Mouse (Mus musculus) heart, embryonic 11.5 days (tissue): ENCODE measurements around the gene Pex16. TPM values are rescaled to one million over a fixed set of nuclear protein-coding genes. Genes with fewer than 3 reads are reported as not detected.

Source experiments
- ATAC-seq: fragments of 200-750 bp; cut with Nextera tagmentation; replicated peaks from 2 replicates; pipeline ENCODE4 v1.8.0; 2017; ENCODE audit warnings: moderate library complexity; ENCODE audit not compliant: insufficient number of reproducible peaks, low FRiP score, low TSS enrichment
- H3K27ac ChIP-seq: fragments of 300-500 bp; sonication (generic); 2 replicates; pipeline ENCODE4 v1.5.1; 2014; ENCODE audit warnings: mild to moderate bottlenecking, low read depth, low read length
- H3K27me3 ChIP-seq: fragments of 300-500 bp; sonication (generic); 2 replicates; pipeline ENCODE4 v1.6.1; 2014; ENCODE audit warnings: mild to moderate bottlenecking, low read length, mixed read lengths; ENCODE audit not compliant: control insufficient read depth, insufficient read depth
- H3K36me3 ChIP-seq: fragments of 300-500 bp; sonication (generic); 2 replicates; pipeline ENCODE4 v1.6.1; 2014; ENCODE audit warnings: mild to moderate bottlenecking, low read length, moderate library complexity, mixed read lengths; ENCODE audit not compliant: control insufficient read depth, insufficient read depth
- H3K4me1 ChIP-seq: fragments of 300-500 bp; sonication (generic); 2 replicates; pipeline ENCODE4 v1.6.1; 2014; ENCODE audit warnings: low read length; ENCODE audit not compliant: control insufficient read depth, insufficient read depth
- H3K4me2 ChIP-seq: fragments of 300-500 bp; sonication (generic); 2 replicates; pipeline ENCODE4 v1.6.1; 2014; ENCODE audit warnings: mild to moderate bottlenecking, moderate library complexity
- H3K4me3 ChIP-seq: fragments of 300-500 bp; sonication (generic); 2 replicates; pipeline ENCODE4 v1.5.1; 2014; ENCODE audit warnings: low read depth, low read length
- H3K9ac ChIP-seq: fragments of 300-500 bp; sonication (generic); 2 replicates; pipeline ENCODE4 v1.6.1; 2014; ENCODE audit warnings: mild to moderate bottlenecking, low read depth, low read length, moderate library complexity
- H3K9me3 ChIP-seq: fragments of 300-500 bp; sonication (generic); replicated peaks from 2 replicates; pipeline ENCODE4 v1.6.1; 2016; ENCODE audit warnings: low read length; ENCODE audit not compliant: control insufficient read depth
- WGBS: fragments of 180-500 bp; shearing (Covaris S2); extraction: QIAGEN DNeasy Blood & Tissue Kit; methylation state at CpG from one replicate; pipeline ENCODE4 v1.1.7; 2014; ENCODE audit not compliant: insufficient replicate concordance; 5-methylcytosine and 5-hydroxymethylcytosine counted together
- microRNA-seq: library from miRNA; unstranded; fragments of <30 nt; microRNA quantifications from one replicate; pipeline ENCODE4, GENCODE M21; 2016; ENCODE audit warnings: borderline number of aligned reads
- polyA plus RNA-seq: library from polyadenylated mRNA; unstranded; fragments of >200 nt; fragmentation: Nextera tagmentation; extraction: Ambion mirVana; gene quantifications from 2 replicates; pipeline ENCODE4 v1.2.1, GENCODE M21; 2014

Pex16 gene
- polyA plus RNA-seq, 1 experiment from 2014 or later: 12.5 TPM

GRCm38 (mm10) chr2:92427882-92428281 is 53.4 kb downstream of the Pex16 start:
- WGBS: 55% methylated on average over 6 of the region's 6 CpGs
- Histone ChIP-seq H3K4me3 (no peak overlapping the region), H3K27ac (peak overlapping the region; percentile 42; the same call in 1 of the 2 replicates), H3K9me3 (no peaks in the 10 kb centered on the region), H3K36me3 (peaks cover 2% of the 10 kb centered on the region), H3K4me1 (peaks cover 59% of the 10 kb centered on the region), H3K27me3 (no peaks in the 10 kb centered on the region), H3K9ac (no peak overlapping the region), H3K4me2 (no peak overlapping the region)
- ATAC-seq: no peak

- WGBS: 65% methylated on average over 2 of the region's 2 CpGs
- Histone ChIP-seq H3K9me3 (no peaks in the 10 kb centered on the region), H3K4me2 (no peak overlapping the region), H3K4me1 (peaks cover 45% of the 10 kb centered on the region), H3K27ac (no peak overlapping the region), H3K4me3 (no peak overlapping the region), H3K9ac (no peak overlapping the region), H3K27me3 (no peaks in the 10 kb centered on the region), H3K36me3 (no peaks in the 10 kb centered on the region)
- no peak for ATAC-seq
Measured at GRCm38 (mm10) chr2:92430089-92430488, 55.6 kb downstream of the Pex16 start.

Small RNAs within 50 kb of the gene (microRNA-seq; reads per million reads assigned to microRNA genes)
- not detected for gene Mir7000

Other genes starting within 250 kb of the Pex16 start
- gene Large2, start 193 bp downstream of the Pex16 start, polyA plus RNA-seq: 0.93 and 2.0 TPM in 2 replicates
- gene 1700029I15Rik, start 7.9 kb downstream of the Pex16 start, polyA plus RNA-seq: 0.67 and 0.89 TPM in 2 replicates
- 2.7 and 4.1 TPM in 2 replicates for gene Mapk8ip1, start 26.6 kb downstream of the Pex16 start, polyA plus RNA-seq
- 15.3 and 17.7 TPM in 2 replicates for gene Cry2, start 59.4 kb downstream of the Pex16 start, polyA plus RNA-seq
- gene Slc35c1, start 85.9 kb downstream of the Pex16 start, polyA plus RNA-seq: 8.6 and 12.0 TPM in 2 replicates
- 1.1 and 1.4 TPM in 2 replicates for gene Chst1, start 225.0 kb downstream of the Pex16 start, polyA plus RNA-seq